Mouse (Mus musculus): ENCODE results near the gene Ap4m1. TPM values are rescaled to one million over a fixed set of nuclear protein-coding genes. Genes with fewer than 3 reads are reported as not detected.

Gene Ap4m1
- polyA plus RNA-seq, 1 experiment = 20.2 TPM

GRCm38 (mm10) chr5:138155443-138155976 lies 16.3 kb upstream of the Ap4m1 start, which contains the start of gene Zfp113:
TSS of gene Zfp113 (minus strand) at chr5:138155744.
- Histone ChIP-seq H3K4me1 (ENCODE audit: control insufficient read depth, insufficient read depth, insufficient read length) (0 out of 2 replicates have a peak, but pooled peaks cover 2% of the 10 kb centered on the region), H3K4me3 (ENCODE audit: extremely low read depth, insufficient read depth, insufficient read length) (peak within 1 kb of the TSS; percentile 77), H3K27ac (ENCODE audit: insufficient read depth, low read length) (peak within 1 kb of the TSS; percentile 68), H3K27me3 (ENCODE audit: control insufficient read depth, insufficient read depth, low read length) (no peaks in the 10 kb centered on the region), H3K36me3 (ENCODE audit: control insufficient read depth, insufficient read depth, low read length) (peaks cover 10% of the 10 kb centered on the region)
- 0% methylated on average over 31 of the region's 31 CpGs for WGBS
- peak; percentile 88 to 89 for DNase-seq (ENCODE audit: low read depth in 1 of 2, low spot score in 2 of 2)
- TF ChIP-seq CTCF (IDR thresholded peaks at IDR 0.05; ENCODE audit: extremely low read depth, insufficient read depth, insufficient read length, insufficient replicate concordance) (peak; percentile 79; the same call in 1 of the 2 replicates), POLR2A (IDR thresholded peaks at IDR 0.05; ENCODE audit: low read depth, low read length) (peak; percentile 51)

- DNase-seq (ENCODE audit: low read depth in 1 of 2, low spot score in 2 of 2) = no peak
- WGBS = 69% methylated on average over 7 of the region's 7 CpGs
- peaks cover 3% of the 10 kb centered on the region; the same call in 1 of the 2 replicates for H3K4me1 ChIP-seq (ENCODE audit: control insufficient read depth, insufficient read depth, insufficient read length)
- H3K36me3 ChIP-seq (ENCODE audit: control insufficient read depth, insufficient read depth, low read length) = peaks cover 11% of the 10 kb centered on the region
- no peak overlapping the region for H3K4me3 ChIP-seq (ENCODE audit: extremely low read depth, insufficient read depth, insufficient read length)
- no peaks in the 10 kb centered on the region for H3K27me3 ChIP-seq (ENCODE audit: control insufficient read depth, insufficient read depth, low read length)
- no peak overlapping the region for H3K27ac ChIP-seq (ENCODE audit: insufficient read depth, low read length)
- no peak for TF ChIP-seq POLR2A (IDR thresholded peaks at IDR 0.05; ENCODE audit: low read depth, low read length)
- no peak for TF ChIP-seq CTCF (IDR thresholded peaks at IDR 0.05; ENCODE audit: extremely low read depth, insufficient read depth, insufficient read length, insufficient replicate concordance)
Measured at GRCm38 (mm10) chr5:138160224-138160762, 11.5 kb upstream of the Ap4m1 start.

DNA sequence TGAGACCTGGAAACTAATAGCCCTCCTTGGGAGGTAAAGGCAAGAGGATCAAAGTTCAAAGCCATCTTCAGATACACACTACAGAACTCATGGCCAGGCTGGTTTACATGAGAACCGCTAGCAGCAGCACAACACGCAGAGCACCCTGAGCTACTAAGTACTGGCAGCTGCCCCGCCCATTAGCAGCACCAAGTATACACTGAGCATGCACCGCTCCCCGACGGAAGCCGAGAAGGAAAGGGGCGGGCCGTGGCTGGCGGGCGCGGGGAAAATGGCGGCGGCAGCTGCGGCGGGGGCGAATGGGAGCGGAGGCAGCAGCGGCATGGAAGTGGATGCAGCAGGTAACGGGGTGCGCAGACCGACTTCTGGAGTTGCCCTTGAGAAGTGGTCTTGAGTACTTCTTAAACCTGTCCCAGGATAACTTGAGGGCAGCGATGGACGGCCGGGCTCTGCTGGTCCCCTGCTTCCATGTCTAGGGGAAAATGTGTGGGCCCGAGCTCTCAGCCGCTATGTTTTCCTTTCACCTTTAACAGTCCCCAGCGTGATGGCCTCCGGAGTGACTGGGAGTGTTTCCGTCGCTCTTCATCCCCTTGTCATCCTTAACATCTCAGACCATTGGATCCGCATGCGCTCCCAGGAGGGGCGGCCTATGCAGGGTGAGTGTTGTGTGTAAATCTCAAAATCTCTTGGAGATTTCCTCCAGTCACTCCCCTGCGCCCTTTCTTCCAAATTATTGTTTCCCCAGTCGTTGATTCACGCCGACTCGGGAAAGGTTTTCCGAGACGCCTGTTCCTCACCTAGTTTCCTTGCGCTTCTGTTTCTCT lies 10.7 kb upstream of the Ap4m1 start, which contains the start of gene Cops6:
Gene Cops6 (plus strand): TSS at position 230 of the 824 bp plus-strand sequence.
- Histone ChIP-seq H3K27ac (ENCODE audit: insufficient read depth, low read length) (peak within 1 kb of the TSS; percentile 21; the same call in 1 of the 2 replicates), H3K36me3 (ENCODE audit: control insufficient read depth, insufficient read depth, low read length) (peaks cover 17% of the 10 kb centered on the region), H3K4me3 (ENCODE audit: extremely low read depth, insufficient read depth, insufficient read length) (peak within 1 kb of the TSS; percentile 87), H3K4me1 (ENCODE audit: control insufficient read depth, insufficient read depth, insufficient read length) (peaks cover 3% of the 10 kb centered on the region; the same call in 1 of the 2 replicates), H3K27me3 (ENCODE audit: control insufficient read depth, insufficient read depth, low read length) (no peaks in the 10 kb centered on the region)
- TF ChIP-seq CTCF (IDR thresholded peaks at IDR 0.05; ENCODE audit: extremely low read depth, insufficient read depth, insufficient read length, insufficient replicate concordance) (no peak), POLR2A (IDR thresholded peaks at IDR 0.05; ENCODE audit: low read depth, low read length) (peak; percentile 58)
- under 1% methylated on average over 42 of the region's 42 CpGs for WGBS
- peak; percentile 83 to 95 for DNase-seq (ENCODE audit: low read depth in 1 of 2, low spot score in 2 of 2)

DNA sequence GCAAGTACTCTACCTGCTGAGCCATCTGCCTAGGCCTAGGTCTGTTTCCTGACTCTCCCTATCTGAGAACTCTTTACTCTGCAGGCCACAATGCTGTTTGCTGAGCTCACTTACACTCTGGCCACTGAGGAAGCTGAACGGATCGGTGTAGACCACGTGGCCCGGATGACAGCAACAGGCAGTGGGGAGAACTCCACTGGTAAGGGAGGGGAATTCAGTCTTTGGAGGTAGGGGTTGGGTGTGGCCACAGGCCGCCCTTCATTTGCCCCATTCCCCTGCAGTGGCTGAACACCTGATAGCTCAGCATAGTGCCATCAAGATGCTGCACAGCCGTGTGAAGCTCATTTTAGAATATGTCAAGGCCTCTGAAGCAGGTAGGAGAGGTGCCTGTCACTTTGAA lies 8.8 kb upstream of the Ap4m1 start:
- H3K4me3 ChIP-seq (ENCODE audit: extremely low read depth, insufficient read depth, insufficient read length) = no peak overlapping the region
- H3K27ac ChIP-seq (ENCODE audit: insufficient read depth, low read length) = no peak overlapping the region
- H3K27me3 ChIP-seq (ENCODE audit: control insufficient read depth, insufficient read depth, low read length) = no peaks in the 10 kb centered on the region
- TF ChIP-seq CTCF (IDR thresholded peaks at IDR 0.05; ENCODE audit: extremely low read depth, insufficient read depth, insufficient read length, insufficient replicate concordance) = no peak
- no peak for TF ChIP-seq POLR2A (IDR thresholded peaks at IDR 0.05; ENCODE audit: low read depth, low read length)
- H3K4me1 ChIP-seq (ENCODE audit: control insufficient read depth, insufficient read depth, insufficient read length) = peaks cover 3% of the 10 kb centered on the region; the same call in 1 of the 2 replicates
- no peak for DNase-seq (ENCODE audit: low read depth in 1 of 2, low spot score in 2 of 2)
- 81% methylated on average over 6 of the region's 6 CpGs for WGBS
- peaks cover 36% of the 10 kb centered on the region for H3K36me3 ChIP-seq (ENCODE audit: control insufficient read depth, insufficient read depth, low read length)

- DNase-seq (ENCODE audit: low read depth in 1 of 2, low spot score in 2 of 2) = no peak
- Histone ChIP-seq H3K4me1 (ENCODE audit: control insufficient read depth, insufficient read depth, insufficient read length) (peaks cover 3% of the 10 kb centered on the region; the same call in 1 of the 2 replicates), H3K36me3 (ENCODE audit: control insufficient read depth, insufficient read depth, low read length) (peaks cover 39% of the 10 kb centered on the region), H3K27me3 (ENCODE audit: control insufficient read depth, insufficient read depth, low read length) (no peaks in the 10 kb centered on the region), H3K4me3 (ENCODE audit: extremely low read depth, insufficient read depth, insufficient read length) (no peak overlapping the region), H3K27ac (ENCODE audit: insufficient read depth, low read length) (no peak overlapping the region)
- no peak for TF ChIP-seq CTCF (IDR thresholded peaks at IDR 0.05; ENCODE audit: extremely low read depth, insufficient read depth, insufficient read length, insufficient replicate concordance)
- TF ChIP-seq POLR2A (IDR thresholded peaks at IDR 0.05; ENCODE audit: low read depth, low read length) = no peak
- WGBS = 91% methylated on average over 10 of the region's 10 CpGs
Measured at GRCm38 (mm10) chr5:138163610-138164009, 8.2 kb upstream of the Ap4m1 start.

DNA sequence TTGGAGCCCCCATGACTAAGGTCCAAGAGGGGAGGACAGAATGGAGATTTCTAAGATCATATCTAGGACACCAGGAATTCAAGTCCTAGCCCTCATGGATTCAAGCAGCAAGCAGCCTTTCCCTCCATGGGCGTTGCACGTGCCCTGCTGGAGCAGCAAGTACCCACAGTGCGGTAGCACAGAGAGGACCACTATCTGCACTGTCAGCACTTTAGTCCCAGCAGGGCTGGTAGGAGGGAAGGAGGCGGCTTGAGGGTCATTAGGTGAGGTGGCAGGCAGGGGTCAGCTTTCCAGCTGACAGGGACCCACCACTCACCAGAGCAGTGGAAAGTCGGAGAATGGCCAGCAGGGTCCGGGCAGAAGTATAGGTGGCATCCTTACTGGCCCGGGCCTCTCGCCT lies 6.2 kb upstream of the Ap4m1 start:
- Histone ChIP-seq H3K27me3 (ENCODE audit: control insufficient read depth, insufficient read depth, low read length) (no peaks in the 10 kb centered on the region), H3K4me1 (ENCODE audit: control insufficient read depth, insufficient read depth, insufficient read length) (peaks cover 3% of the 10 kb centered on the region; the same call in 1 of the 2 replicates), H3K4me3 (ENCODE audit: extremely low read depth, insufficient read depth, insufficient read length) (no peak overlapping the region), H3K27ac (ENCODE audit: insufficient read depth, low read length) (no peak overlapping the region), H3K36me3 (ENCODE audit: control insufficient read depth, insufficient read depth, low read length) (peaks cover 39% of the 10 kb centered on the region)
- no peak for TF ChIP-seq POLR2A (IDR thresholded peaks at IDR 0.05; ENCODE audit: low read depth, low read length)
- no peak for TF ChIP-seq CTCF (IDR thresholded peaks at IDR 0.05; ENCODE audit: extremely low read depth, insufficient read depth, insufficient read length, insufficient replicate concordance)
- WGBS = 97% methylated on average over 8 of the region's 8 CpGs
- no peak for DNase-seq (ENCODE audit: low read depth in 1 of 2, low spot score in 2 of 2)
